Mouse (Mus musculus) kidney, embryonic 16.5 days (tissue): ENCODE measurements around the gene Spry1. TPM values are rescaled to one million over a fixed set of nuclear protein-coding genes. Genes with fewer than 3 reads are reported as not detected.

ENCODE experiments used
- ATAC-seq: fragments of 200-750 bp; cut with Nextera tagmentation; 2 replicates; pipeline ENCODE4 v1.8.0; 2017; ENCODE audit warnings: moderate TSS enrichment; ENCODE audit not compliant: low FRiP score, low TSS enrichment
- H3K27ac ChIP-seq: fragments of 300-500 bp; sonication (generic); 2 replicates; pipeline ENCODE4 v1.5.1; 2014; ENCODE audit warnings: low read length
- H3K27me3 ChIP-seq: fragments of 300-500 bp; sonication (generic); 2 replicates; pipeline ENCODE4 v1.6.1; 2014; ENCODE audit warnings: low read length, control low read depth, mixed read lengths; ENCODE audit not compliant: insufficient read depth
- H3K36me3 ChIP-seq: fragments of 300-500 bp; sonication (generic); 2 replicates; pipeline ENCODE4 v1.6.1; 2014; ENCODE audit warnings: low read length, control low read depth, mixed read lengths; ENCODE audit not compliant: insufficient read depth
- H3K4me1 ChIP-seq: fragments of 300-500 bp; sonication (generic); 2 replicates; pipeline ENCODE4 v1.6.1; 2014; ENCODE audit warnings: low read length, control low read depth, mixed read lengths; ENCODE audit not compliant: insufficient read depth
- H3K4me2 ChIP-seq: fragments of 300-500 bp; sonication (generic); replicated peaks from 2 replicates; pipeline ENCODE4 v1.6.1; 2014; ENCODE audit warnings: low read depth, low read length
- H3K4me3 ChIP-seq: fragments of 300-500 bp; sonication (generic); 2 replicates; pipeline ENCODE4 v1.5.1; 2014; ENCODE audit warnings: mild to moderate bottlenecking, low read length
- H3K9ac ChIP-seq: fragments of 300-500 bp; sonication (generic); replicated peaks from 2 replicates; pipeline ENCODE4 v1.6.1; 2014; ENCODE audit warnings: low read length
- H3K9me3 ChIP-seq: fragments of 300-500 bp; sonication (generic); 2 replicates; pipeline ENCODE4 v1.6.1; 2016; ENCODE audit warnings: low read length, control low read depth
- WGBS: fragments of 180-500 bp; shearing (Covaris S2); extraction: QIAGEN DNeasy Blood & Tissue Kit; methylation state at CpG from one replicate; pipeline ENCODE4 v1.1.7; 2014; 5-methylcytosine and 5-hydroxymethylcytosine counted together
- polyA plus RNA-seq: library from polyadenylated mRNA; unstranded; fragments of >200 nt; fragmentation: Nextera tagmentation; extraction: Ambion mirVana; gene quantifications from 2 replicates; pipeline ENCODE4 v1.2.1, GENCODE M21; 2015

Gene Spry1
- polyA plus RNA-seq, 1 experiment from 2014 or later = 36.2 TPM

DNA sequence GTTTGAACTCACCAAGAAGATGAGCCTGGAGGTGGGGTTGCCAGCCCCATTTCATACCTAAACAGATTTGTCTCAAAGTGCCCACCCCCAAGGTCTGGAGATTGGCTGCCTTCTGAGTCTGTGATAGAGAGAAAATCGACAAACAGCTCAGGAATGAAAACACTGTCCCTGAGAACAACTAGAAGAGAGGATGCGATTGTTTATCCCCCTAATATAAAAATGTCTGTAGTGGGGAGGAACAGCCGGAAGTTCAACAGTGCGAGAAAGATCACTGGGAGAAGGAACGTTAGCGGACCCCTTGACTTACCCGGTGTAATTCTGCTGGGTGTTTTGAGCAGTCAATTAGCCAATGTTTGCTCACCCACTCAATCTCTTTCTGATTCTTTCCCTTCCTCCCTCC, 46.5 kb downstream of the Spry1 start:
- H3K27ac ChIP-seq = no peak overlapping the region
- WGBS = 20% methylated on average over 7 of the region's 7 CpGs
- H3K4me2 ChIP-seq = no peak overlapping the region
- H3K9me3 ChIP-seq = no peaks in the 10 kb centered on the region
- no peaks in the 10 kb centered on the region for H3K27me3 ChIP-seq
- no peak overlapping the region for H3K4me3 ChIP-seq
- H3K36me3 ChIP-seq = no peaks in the 10 kb centered on the region
- peaks cover 24% of the 10 kb centered on the region for H3K4me1 ChIP-seq
- no peak overlapping the region for H3K9ac ChIP-seq
- ATAC-seq = no peak

DNA sequence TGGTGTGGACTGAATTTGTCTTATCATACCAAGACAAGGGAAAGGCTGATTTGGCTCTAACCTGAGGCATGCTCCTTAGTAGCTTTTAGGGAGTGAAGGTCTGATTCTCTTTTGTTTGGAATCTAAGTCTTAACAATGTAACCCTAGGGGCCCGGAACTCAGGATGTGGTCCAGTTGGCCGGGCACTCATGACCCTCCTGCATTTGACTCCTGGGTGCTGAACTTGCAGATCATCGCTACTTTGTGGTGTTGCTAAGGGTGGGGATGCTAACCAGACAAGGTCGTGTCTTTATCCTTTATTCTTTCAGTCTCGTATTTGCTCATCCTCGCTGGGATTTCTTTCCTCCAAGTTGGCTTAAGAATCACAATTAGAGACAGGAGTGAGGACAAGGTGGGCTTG, 47.0 kb downstream of the Spry1 start:
- peaks cover 24% of the 10 kb centered on the region for H3K4me1 ChIP-seq
- H3K9ac ChIP-seq = peak overlapping the region; percentile 53
- WGBS = 28% methylated on average over 6 of the region's 6 CpGs
- no peak for ATAC-seq
- H3K36me3 ChIP-seq = no peaks in the 10 kb centered on the region
- no peaks in the 10 kb centered on the region for H3K9me3 ChIP-seq
- peak overlapping the region; percentile 49 for H3K27ac ChIP-seq
- no peaks in the 10 kb centered on the region for H3K27me3 ChIP-seq
- H3K4me2 ChIP-seq = peak overlapping the region; percentile 56
- peak overlapping the region; percentile 33 for H3K4me3 ChIP-seq

DNA sequence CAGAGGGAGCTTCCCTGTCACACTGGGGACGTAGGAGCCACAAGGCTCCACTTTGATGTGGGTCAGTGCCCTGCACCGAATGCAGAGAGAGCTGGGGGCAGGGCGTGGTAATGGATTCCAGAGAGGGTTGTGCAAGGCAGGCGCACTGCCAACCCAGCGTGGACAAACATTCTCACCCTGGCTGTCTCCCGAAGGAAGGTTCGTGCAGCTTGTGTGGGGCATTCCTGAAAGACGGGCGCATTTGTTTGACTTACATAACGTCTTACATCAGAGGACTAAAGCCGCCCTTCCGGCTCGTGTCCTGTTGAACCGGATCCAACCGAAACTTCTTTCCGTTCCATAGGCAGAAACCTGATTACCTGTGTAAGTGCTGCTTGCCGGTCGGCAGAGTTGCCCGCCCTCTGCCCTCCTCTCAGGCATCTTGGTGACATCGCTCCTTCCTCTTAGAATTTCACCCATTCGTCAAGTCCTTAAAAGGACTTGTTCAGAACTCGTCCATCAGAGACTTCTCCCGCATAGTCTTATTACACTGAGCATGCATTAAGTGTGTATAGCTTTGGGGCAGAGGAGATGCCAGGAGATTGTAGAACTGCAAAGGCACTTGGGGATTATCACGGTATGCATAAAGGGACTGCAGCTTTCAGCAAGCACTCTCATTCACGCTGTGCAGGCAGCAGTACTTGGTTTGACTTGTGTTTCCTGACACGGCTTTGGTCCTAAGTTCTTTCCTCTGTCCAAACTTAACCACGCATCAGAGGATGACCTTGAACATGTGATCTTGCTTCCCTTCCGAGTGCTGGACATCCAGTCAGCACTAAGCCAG, 47.6 kb downstream of the Spry1 start:
- no peaks in the 10 kb centered on the region for H3K36me3 ChIP-seq
- WGBS = 29% methylated on average over 28 of the region's 28 CpGs
- H3K4me1 ChIP-seq = peaks cover 24% of the 10 kb centered on the region
- H3K4me3 ChIP-seq = peak overlapping the region; percentile 33
- H3K27me3 ChIP-seq = no peaks in the 10 kb centered on the region
- H3K9me3 ChIP-seq = no peaks in the 10 kb centered on the region
- H3K27ac ChIP-seq = peak overlapping the region; percentile 49
- ATAC-seq = peak; percentile 63
- H3K4me2 ChIP-seq = peak overlapping the region; percentile 56
- peak overlapping the region; percentile 53 for H3K9ac ChIP-seq

DNA sequence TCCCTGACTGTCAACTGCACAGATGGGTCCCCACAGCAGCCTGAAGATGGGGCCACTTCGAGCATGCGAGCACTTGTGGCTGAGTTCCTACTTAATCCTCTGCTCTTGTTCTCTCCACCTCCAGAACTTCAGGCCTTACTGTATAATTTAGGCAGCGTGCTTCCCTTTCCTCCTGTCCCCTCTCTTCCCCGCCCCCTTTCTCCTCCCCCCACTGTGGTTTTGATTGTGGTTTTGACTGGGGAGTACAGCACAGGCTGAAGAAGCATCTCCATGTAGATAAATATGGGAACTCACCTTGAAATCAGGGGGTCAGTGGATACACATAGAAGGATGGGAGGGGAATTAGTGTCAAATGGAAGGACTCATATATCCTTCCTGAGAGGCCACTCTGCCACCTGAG, 53.2 kb downstream of the Spry1 start:
- no peak overlapping the region for H3K4me3 ChIP-seq
- 78% methylated on average over 4 of the region's 4 CpGs for WGBS
- no peaks in the 10 kb centered on the region for H3K4me1 ChIP-seq
- no peaks in the 10 kb centered on the region for H3K9me3 ChIP-seq
- ATAC-seq = no peak
- H3K9ac ChIP-seq = no peak overlapping the region
- H3K27ac ChIP-seq = no peak overlapping the region
- H3K36me3 ChIP-seq = no peaks in the 10 kb centered on the region
- H3K4me2 ChIP-seq = no peak overlapping the region
- no peaks in the 10 kb centered on the region for H3K27me3 ChIP-seq

DNA sequence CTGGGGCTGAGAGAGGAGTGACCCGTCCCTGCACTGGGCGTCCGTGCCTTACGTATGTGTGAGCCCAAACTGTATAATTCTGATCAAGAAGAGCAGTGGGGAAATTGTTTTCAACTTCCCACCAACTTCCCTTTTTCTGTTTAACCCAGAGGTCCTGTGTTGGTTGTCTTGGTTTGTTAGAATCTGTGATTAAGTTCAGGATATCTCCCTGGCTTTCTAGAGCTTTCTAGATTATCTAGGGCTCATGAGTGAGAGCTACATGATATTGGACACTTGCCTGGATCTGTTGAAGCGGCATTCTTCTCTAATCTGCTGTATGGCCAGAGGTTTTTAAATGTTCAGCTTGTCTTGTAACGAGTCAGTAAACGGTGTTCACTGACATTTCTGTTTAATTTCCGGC, 53.8 kb downstream of the Spry1 start:
- 75% methylated on average over 8 of the region's 8 CpGs for WGBS
- ATAC-seq = no peak
- no peak overlapping the region for H3K27ac ChIP-seq

More for the DNA sequence above, 53.8 kb downstream of the Spry1 start:
- Histone ChIP-seq H3K27me3 (no peaks in the 10 kb centered on the region), H3K9ac (no peak overlapping the region), H3K9me3 (no peaks in the 10 kb centered on the region), H3K4me3 (no peak overlapping the region), H3K36me3 (no peaks in the 10 kb centered on the region), H3K4me2 (no peak overlapping the region), H3K4me1 (no peaks in the 10 kb centered on the region)

Other genes starting within 250 kb of the Spry1 start
- 41.5 and 43.4 TPM in 2 replicates for gene Spata5, start 220.1 kb upstream of the Spry1 start, polyA plus RNA-seq
- gene Nudt6, start 219.7 kb upstream of the Spry1 start, polyA plus RNA-seq = 7.7 and 8.4 TPM in 2 replicates
- 7.5 and 9.6 TPM in 2 replicates for gene Gm5148, start 84.5 kb downstream of the Spry1 start, polyA plus RNA-seq